Mouse (Mus musculus) megakaryocyte, embryonic 14.5 days (primary cell): ENCODE results near the gene Baz1b.

Experiments
- FLI1 ChIP-seq: IDR thresholded peaks from 2 replicates; pipeline ENCODE4 v1.6.1; 2012; ENCODE audit warnings: low read length, inconsistent platforms, mixed read lengths
- GATA1 ChIP-seq: IDR thresholded peaks from 3 replicates; pipeline ENCODE4 v1.6.1; 2012; ENCODE audit warnings: mixed read lengths, low read length, inconsistent platforms, borderline replicate concordance

DNA sequence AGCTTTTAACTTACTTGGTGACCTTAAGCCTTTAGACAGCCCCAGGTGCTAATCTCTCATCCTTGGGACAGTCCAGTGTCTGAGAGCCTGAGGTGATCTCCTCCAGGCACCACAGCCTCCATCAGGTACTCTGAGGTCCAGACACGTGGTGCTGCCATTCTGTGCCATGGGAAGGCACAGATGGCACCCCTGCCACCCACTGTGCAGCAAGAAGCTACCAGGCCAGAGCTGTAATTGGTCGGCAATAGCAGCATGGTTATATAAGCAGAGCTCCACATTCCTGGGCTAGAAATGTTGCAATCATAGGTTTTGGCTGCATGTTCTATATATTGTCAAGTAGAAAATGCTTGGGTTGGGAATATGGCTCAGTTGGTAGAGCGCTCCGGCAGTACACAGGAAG lies 8.1 kb upstream of the Baz1b start:
- TF ChIP-seq FLI1: no peak
- no peak for TF ChIP-seq GATA1
